Comparison of ENCODE assay signal across 14 mouse cellular contexts in the genomic region with DNA sequence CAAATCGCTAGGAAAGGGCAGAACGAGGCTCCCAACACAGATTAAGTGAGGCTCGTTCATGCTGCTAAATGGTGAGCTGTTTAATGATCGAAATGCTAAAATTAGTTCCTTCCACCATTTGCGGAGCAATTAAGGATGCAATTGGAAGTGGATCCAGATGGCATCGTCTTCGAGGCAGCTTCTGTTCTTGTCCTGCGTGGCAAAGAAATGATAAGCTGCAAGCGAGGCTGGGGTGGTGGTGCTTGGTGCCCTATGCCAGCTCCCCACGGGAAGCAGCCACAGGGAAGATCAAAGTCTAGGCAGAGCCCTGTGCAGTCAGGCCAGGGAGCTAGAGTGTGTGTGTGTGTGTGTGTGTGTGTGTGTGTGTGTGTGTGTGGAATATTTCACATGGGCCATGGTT. TPM values are rescaled to one million over a fixed set of nuclear protein-coding genes. Genes with fewer than 3 reads are reported as not detected.
A peak's percentile ranks its signal among the peaks of the same experiment; 100 is the strongest.
DNase-seq lines count a peak whose midpoint lies in the region; ATAC-seq and TF ChIP-seq lines count a peak whose summit lies in the region.
"Had no signal": no experiment of that assay in that cellular context is flagged by ENCODE, and none has a peak within 500 bp of the region (broad histone marks: within the 10 kb centered on the region; RNA-seq: fewer than 3 reads in every experiment).

No protein-coding gene starts in this region.

- H3K4me2 ChIP-seq in hindbrain, embryonic 14.5 days (replicated peaks), result no peak overlapping the region
- H3K4me2 ChIP-seq in hindbrain, embryonic 12.5 days (replicated peaks), result no peak overlapping the region
- no peak overlapping the region for H3K4me2 ChIP-seq in forebrain, embryonic 16.5 days (ENCODE audit: low read length)
- H3K4me2 ChIP-seq: heart, embryonic 15.5 days; liver, embryonic 12.5 days; lung, embryonic 15.5 days had no signal

- intact Hi-C loops in heart, adult 2 months (cut with DNase I), result no loop called here

- H3K27me3 ChIP-seq in hindbrain, embryonic 14.5 days (ENCODE audit: control insufficient read depth, insufficient read depth, low read length), result no peaks in the 10 kb centered on the region
- H3K27me3 ChIP-seq in hindbrain, embryonic 12.5 days, result no peaks in the 10 kb centered on the region
- H3K27me3 ChIP-seq in forebrain, embryonic 16.5 days (replicated peaks; ENCODE audit: control insufficient read depth, insufficient read depth, low read length), result no peaks in the 10 kb centered on the region
- H3K27me3 ChIP-seq in heart, adult 2 months (ENCODE audit: control insufficient read depth, insufficient read depth, low read length), result no peaks in the 10 kb centered on the region
- H3K27me3 ChIP-seq: heart, embryonic 15.5 days; liver, embryonic 12.5 days; lung, embryonic 15.5 days had no signal

- no peaks in the 10 kb centered on the region for H3K79me2 ChIP-seq in heart, adult 2 months (replicated peaks; ENCODE audit: control insufficient read depth, insufficient read depth, low read length)

- 78% methylated on average over 10 of the region's 10 CpGs for WGBS in hindbrain, embryonic 14.5 days
- WGBS in hindbrain, embryonic 12.5 days, result 81% methylated on average over 10 of the region's 10 CpGs
- 33% methylated on average over 10 of the region's 10 CpGs for WGBS in forebrain, embryonic 16.5 days
- 83% methylated on average over 10 of the region's 10 CpGs for WGBS in heart, adult 2 months

- H3K36me3 ChIP-seq in hindbrain, embryonic 14.5 days (replicated peaks; ENCODE audit: control insufficient read depth, insufficient read depth), result no peaks in the 10 kb centered on the region
- no peaks in the 10 kb centered on the region for H3K36me3 ChIP-seq in hindbrain, embryonic 12.5 days
- H3K36me3 ChIP-seq in forebrain, embryonic 16.5 days (ENCODE audit: control insufficient read depth, insufficient read depth), result no peaks in the 10 kb centered on the region
- H3K36me3 ChIP-seq in heart, adult 2 months (ENCODE audit: control insufficient read depth, insufficient read depth, low read length), result no peaks in the 10 kb centered on the region
- H3K36me3 ChIP-seq: G1E; heart, embryonic 15.5 days; limb, embryonic 10.5 days; liver, embryonic 12.5 days; lung, embryonic 15.5 days had no signal

- TF ChIP-seq POLR2A in heart, adult 2 months (IDR thresholded peaks at IDR 0.05; ENCODE audit: insufficient read depth, low read depth, low read length), result no peak

- no peak for DNase-seq in hindbrain, embryonic 14.5 days (ENCODE audit: low spot score)
- peak; percentile 58 for DNase-seq in brain, adult 2 months (ENCODE audit: low read depth, low spot score)
- peak; percentile 64 for DNase-seq in layer of hippocampus, adult 9-11 months
- DNase-seq in yolk sac, embryonic 10.5 days (ENCODE audit: low spot score), result no peak
- DNase-seq in heart, adult 2 months, result no peak
- DNase-seq: cerebellum, adult 8-10 months; kidney, adult 8-10 months had no signal

- no peak for TF ChIP-seq EP300 in heart, adult 2 months (IDR thresholded peaks at IDR 0.05; ENCODE audit: insufficient read depth, low read depth, low read length)

- H3K9me3 ChIP-seq in hindbrain, embryonic 14.5 days (ENCODE audit: control insufficient read depth, low read length), result no peaks in the 10 kb centered on the region
- no peaks in the 10 kb centered on the region for H3K9me3 ChIP-seq in hindbrain, embryonic 12.5 days (replicated peaks)
- no peaks in the 10 kb centered on the region for H3K9me3 ChIP-seq in forebrain, embryonic 16.5 days (ENCODE audit: control insufficient read depth, low read length)
- H3K9me3 ChIP-seq: heart, embryonic 15.5 days; limb, embryonic 10.5 days; liver, embryonic 12.5 days; lung, embryonic 15.5 days had no signal

- no peak overlapping the region for H3K9ac ChIP-seq in hindbrain, embryonic 14.5 days
- H3K9ac ChIP-seq in hindbrain, embryonic 12.5 days, result no peak overlapping the region
- no peak overlapping the region for H3K9ac ChIP-seq in forebrain, embryonic 16.5 days (replicated peaks; ENCODE audit: low read depth, low read length)
- no peak overlapping the region for H3K9ac ChIP-seq in heart, adult 2 months (ENCODE audit: low read depth, low read length)
- H3K9ac ChIP-seq: heart, embryonic 15.5 days; liver, embryonic 12.5 days; lung, embryonic 15.5 days had no signal

- no peak overlapping the region for H3K4me3 ChIP-seq in hindbrain, embryonic 14.5 days (replicated peaks; ENCODE audit: low read length)
- H3K4me3 ChIP-seq in hindbrain, embryonic 12.5 days, result no peak overlapping the region
- H3K4me3 ChIP-seq in forebrain, embryonic 16.5 days (replicated peaks; ENCODE audit: low read length), result no peak overlapping the region
- no peak overlapping the region for H3K4me3 ChIP-seq in heart, adult 2 months
- H3K4me3 ChIP-seq: heart, embryonic 15.5 days; limb, embryonic 10.5 days; liver, embryonic 12.5 days; lung, embryonic 15.5 days had no signal

- H3K4me1 ChIP-seq in hindbrain, embryonic 14.5 days (replicated peaks; ENCODE audit: control insufficient read depth, insufficient read depth, low read length), result no peaks in the 10 kb centered on the region
- no peaks in the 10 kb centered on the region for H3K4me1 ChIP-seq in hindbrain, embryonic 12.5 days
- H3K4me1 ChIP-seq in forebrain, embryonic 16.5 days (replicated peaks; ENCODE audit: control insufficient read depth, insufficient read depth, low read length), result 0 out of 2 replicates have a peak, but pooled peaks cover 6% of the 10 kb centered on the region
- no peaks in the 10 kb centered on the region; the same call in 1 of the 2 replicates for H3K4me1 ChIP-seq in heart, adult 2 months (ENCODE audit: control insufficient read depth, insufficient read depth, low read length)
- H3K4me1 ChIP-seq: heart, embryonic 15.5 days; liver, embryonic 12.5 days; lung, embryonic 15.5 days had no signal

- TF ChIP-seq CTCF in heart, adult 2 months (IDR thresholded peaks at IDR 0.05), result no peak

- ATAC-seq in hindbrain, embryonic 14.5 days (ENCODE audit: low FRiP score), result no peak
- no peak for ATAC-seq in hindbrain, embryonic 12.5 days (ENCODE audit: low FRiP score)
- ATAC-seq in forebrain, embryonic 16.5 days, result peak; percentile 75
- ATAC-seq: liver, embryonic 12.5 days had no signal

- H3K27ac ChIP-seq in hindbrain, embryonic 14.5 days, result 0 out of 2 replicates have a peak overlapping the region, but pooled peaks have one; percentile 14
- no peak overlapping the region for H3K27ac ChIP-seq in hindbrain, embryonic 12.5 days
- H3K27ac ChIP-seq in forebrain, embryonic 16.5 days (ENCODE audit: low read length), result peak overlapping the region; percentile 47; the same call in 1 of the 2 replicates
- no peak overlapping the region for H3K27ac ChIP-seq in heart, adult 2 months
- H3K27ac ChIP-seq: heart, embryonic 15.5 days; limb, embryonic 10.5 days; liver, embryonic 12.5 days; lung, embryonic 15.5 days had no signal

RNA-seq across cellular contexts. Expression of gene Dyrk2, which starts 32.6 kb away (rescaled TPM):
- 14.6 and 16.0 TPM in 2 replicates for polyA plus RNA-seq in hindbrain, embryonic 14.5 days (2014; fragmentation: Nextera tagmentation; extraction: Ambion mirVana)
- 11.4 and 13.6 TPM in 2 replicates for polyA plus RNA-seq in hindbrain, embryonic 12.5 days (2016; fragmentation: Nextera tagmentation; extraction: Ambion mirVana)
- polyA plus RNA-seq in forebrain, embryonic 16.5 days (2015; fragmentation: Nextera tagmentation; extraction: Ambion mirVana), result 16.4 and 17.6 TPM in 2 replicates
- total RNA-seq in heart, adult 2 months (2021), result 10 to 100 TPM; 32.4 to 42.1 TPM
- polyA plus RNA-seq in heart, adult 2 months (2012; rRNA removed), result 12.1 and 23.2 TPM in 2 replicates

Comparison
In these comparisons a context has a peak if more than half of its experiments do, and no peak if none do; other contexts are left out.
1. H3K27ac ChIP-seq: peak in hindbrain, embryonic 14.5 days (single experiment) and forebrain, embryonic 16.5 days (single experiment); none in hindbrain, embryonic 12.5 days (single experiment) and heart, adult 2 months (single experiment).
2. DNase-seq: peak in brain, adult 2 months (single experiment) and layer of hippocampus, adult 9-11 months (single experiment); none in hindbrain, embryonic 14.5 days (single experiment), yolk sac, embryonic 10.5 days (single experiment) and heart, adult 2 months (0 of 2).